Mouse (Mus musculus) frontal cortex, adult (tissue): ENCODE results near the gene Zbbx.

Experiments used
- ATAC-seq: cut with Nextera tagmentation; 2 replicates; pipeline ENCODE4 v1.9.2; 2017; ENCODE audit warnings: mild to moderate bottlenecking, moderate library complexity, mixed read lengths; ENCODE audit not compliant: low TSS enrichment

Gene Zbbx

GRCm38 (mm10) chr3:75164838-75165496, at the start of gene Zbbx:
TSS of gene Zbbx (minus strand) at chr3:75165034.
- ATAC-seq: peak; percentile 100

- peak; percentile 96 for ATAC-seq
Measured at GRCm38 (mm10) chr3:75202808-75203503, 38.1 kb upstream of the Zbbx start.

- no peak for ATAC-seq
Measured at GRCm38 (mm10) chr3:75182606-75183005, 17.8 kb upstream of the Zbbx start.

GRCm38 (mm10) chr3:75141876-75142275, 23.0 kb downstream of the Zbbx start:
- ATAC-seq: no peak

GRCm38 (mm10) chr3:75104867-75105266, 60.0 kb downstream of the Zbbx start:
- ATAC-seq: peak; percentile 77

GRCm38 (mm10) chr3:75085762-75086161, 79.1 kb downstream of the Zbbx start:
- ATAC-seq: no peak

- ATAC-seq: no peak
Measured at GRCm38 (mm10) chr3:75078906-75079305, 85.9 kb downstream of the Zbbx start.

- peak; percentile 81 for ATAC-seq
Measured at GRCm38 (mm10) chr3:75009701-75010100, 155.1 kb downstream of the Zbbx start.
